Mouse (Mus musculus): ENCODE measurements at regions not wholly inside any gene's neighbourhood (a gene's known extent, or its start where the extent isn't known, plus 50 kb on each side); places are given as distances from the start of the nearest gene placed in this dataset.

- DNase-seq = no peak
Measured at GRCm38 (mm10) chr9:85450877-85451276, 123.7 kb upstream of the Tent5a start.

DNA sequence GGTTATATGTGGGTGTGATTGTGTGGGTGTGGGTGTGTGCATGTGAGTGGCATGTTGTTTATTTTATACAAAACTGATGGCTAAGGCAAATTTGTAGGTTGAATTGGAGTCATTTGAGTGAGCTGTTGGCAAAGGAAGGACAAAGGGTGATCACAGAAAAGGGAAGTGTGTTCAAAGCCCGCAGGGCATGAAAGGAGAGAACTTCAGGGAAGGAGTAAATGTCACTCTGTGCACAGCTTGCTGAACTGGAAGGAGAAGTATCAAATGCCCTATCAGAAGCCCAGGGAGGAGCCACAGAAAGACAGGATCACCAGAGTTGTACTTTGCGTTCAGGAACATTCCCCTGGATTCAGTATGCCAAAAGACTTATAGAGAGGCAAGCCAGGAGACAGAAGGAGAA, 122.3 kb upstream of the Tent5a start:
- no peak for DNase-seq

DNA sequence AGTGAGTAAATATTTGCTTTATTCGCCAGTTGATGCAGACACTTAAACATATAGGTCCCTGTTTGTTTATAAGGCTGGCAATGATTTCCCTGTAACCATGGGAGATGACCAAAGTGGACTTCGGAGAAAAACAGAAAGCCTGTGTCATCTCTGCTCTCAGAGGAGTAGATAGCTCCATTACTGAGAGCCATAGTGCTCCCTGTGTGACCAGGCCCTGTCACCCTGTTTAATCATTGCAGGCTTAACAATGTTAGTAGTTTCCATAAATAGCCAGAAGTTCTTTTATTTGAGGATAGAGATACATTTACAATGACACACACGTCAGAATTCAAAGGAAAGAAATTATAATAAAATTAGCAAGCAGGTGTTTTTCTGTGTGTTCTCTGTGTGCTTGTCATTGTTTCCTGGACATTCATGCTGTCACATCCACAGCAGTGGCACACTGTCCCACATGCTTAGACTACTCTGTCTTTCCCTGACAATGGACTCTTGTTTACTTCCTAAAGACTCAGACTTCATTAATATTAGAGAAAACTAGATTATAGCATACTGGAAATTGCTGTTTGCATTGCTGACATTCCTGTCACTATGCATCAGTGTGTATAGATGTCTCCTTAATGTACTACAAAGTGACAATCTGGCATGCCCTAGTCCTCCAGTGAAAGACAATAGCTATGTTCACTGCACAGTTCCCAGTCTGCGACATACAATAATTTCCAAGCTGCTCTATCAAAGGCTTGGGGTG, 115.8 kb upstream of the Tent5a start:
- no peak for DNase-seq

GRCm38 (mm10) chr9:85439664-85440063, 112.5 kb upstream of the Tent5a start:
- DNase-seq = no peak

DNA sequence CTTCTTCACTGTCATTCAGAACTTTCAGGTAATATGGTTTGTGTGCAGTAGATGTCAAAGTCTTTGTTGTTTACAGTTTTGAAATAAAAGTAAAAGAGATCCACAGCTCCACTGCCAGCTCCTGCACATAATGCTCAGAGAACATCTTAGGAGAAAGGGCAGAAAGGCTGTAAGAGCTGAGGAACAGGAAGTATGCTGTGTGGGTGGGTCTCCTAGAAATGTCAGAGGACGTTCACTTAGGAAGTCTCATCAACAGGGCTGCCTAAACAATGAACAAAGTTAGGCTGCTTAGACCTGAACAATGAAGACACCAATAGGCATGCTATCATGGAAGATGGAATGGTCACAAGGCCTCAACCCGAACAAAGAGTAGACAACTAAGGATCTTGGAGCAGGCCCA, 105.1 kb upstream of the Tent5a start:
- no peak for DNase-seq

GRCm38 (mm10) chr9:85426809-85427208, 99.7 kb upstream of the Tent5a start:
- DNase-seq = no peak

- DNase-seq = no peak
Measured at GRCm38 (mm10) chr9:85423908-85424307, 96.8 kb upstream of the Tent5a start.

GRCm38 (mm10) chr9:85414391-85414790, 87.2 kb upstream of the Tent5a start:
- DNase-seq = no peak

DNA sequence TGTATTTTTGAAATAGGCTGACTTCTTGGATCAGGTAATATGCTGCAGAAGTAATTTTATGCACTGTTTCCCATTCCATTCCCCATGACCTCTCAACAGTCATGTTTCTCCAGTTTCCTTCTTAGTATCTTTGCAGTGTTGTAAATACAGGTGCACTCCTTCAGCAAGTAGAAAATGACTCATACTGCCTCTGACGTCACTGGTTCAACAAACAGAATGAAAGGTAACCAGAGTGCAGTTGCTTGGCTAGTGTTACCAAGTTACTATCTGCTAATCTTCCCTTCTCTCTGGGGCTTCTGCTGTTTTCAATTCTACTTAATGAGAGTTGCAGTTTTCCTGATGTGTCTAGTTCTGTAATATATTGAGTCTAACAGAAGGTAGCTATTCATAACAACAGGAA, 86.7 kb upstream of the Tent5a start:
- DNase-seq = no peak

- DNase-seq = peak; percentile 60
Measured at GRCm38 (mm10) chr9:85410643-85411296, 83.6 kb upstream of the Tent5a start.

DNA sequence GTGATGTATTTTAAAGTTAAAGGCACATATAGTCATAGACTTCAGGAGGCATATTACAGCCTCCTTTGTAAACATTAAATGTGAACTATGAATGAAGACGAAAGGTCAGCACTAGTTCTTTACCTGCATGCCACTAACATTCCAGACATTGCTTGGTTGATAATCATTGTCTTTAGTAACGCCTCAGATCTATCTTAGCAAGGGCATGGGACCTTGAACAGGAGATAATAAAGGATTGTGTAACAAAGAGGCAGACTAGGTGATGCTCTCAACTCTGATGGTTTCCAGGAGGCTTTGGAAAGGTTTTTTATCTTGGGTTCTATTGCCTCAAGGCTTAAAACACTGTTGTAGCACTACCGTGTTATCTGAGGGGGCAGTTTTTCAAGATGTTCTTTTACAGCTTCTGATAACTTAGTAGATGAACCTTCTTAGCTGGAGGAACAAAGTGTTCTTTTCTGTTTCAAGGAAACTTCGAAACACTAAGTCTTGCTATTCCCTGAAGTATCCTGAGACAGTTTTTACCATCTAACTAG, 82.9 kb upstream of the Tent5a start:
- no peak for DNase-seq

GRCm38 (mm10) chr9:85408461-85408860, 81.3 kb upstream of the Tent5a start:
- DNase-seq = no peak

GRCm38 (mm10) chr9:85407592-85407991, 80.4 kb upstream of the Tent5a start:
- no peak for DNase-seq

GRCm38 (mm10) chr9:85401736-85402135, 74.6 kb upstream of the Tent5a start:
- no peak for DNase-seq

DNA sequence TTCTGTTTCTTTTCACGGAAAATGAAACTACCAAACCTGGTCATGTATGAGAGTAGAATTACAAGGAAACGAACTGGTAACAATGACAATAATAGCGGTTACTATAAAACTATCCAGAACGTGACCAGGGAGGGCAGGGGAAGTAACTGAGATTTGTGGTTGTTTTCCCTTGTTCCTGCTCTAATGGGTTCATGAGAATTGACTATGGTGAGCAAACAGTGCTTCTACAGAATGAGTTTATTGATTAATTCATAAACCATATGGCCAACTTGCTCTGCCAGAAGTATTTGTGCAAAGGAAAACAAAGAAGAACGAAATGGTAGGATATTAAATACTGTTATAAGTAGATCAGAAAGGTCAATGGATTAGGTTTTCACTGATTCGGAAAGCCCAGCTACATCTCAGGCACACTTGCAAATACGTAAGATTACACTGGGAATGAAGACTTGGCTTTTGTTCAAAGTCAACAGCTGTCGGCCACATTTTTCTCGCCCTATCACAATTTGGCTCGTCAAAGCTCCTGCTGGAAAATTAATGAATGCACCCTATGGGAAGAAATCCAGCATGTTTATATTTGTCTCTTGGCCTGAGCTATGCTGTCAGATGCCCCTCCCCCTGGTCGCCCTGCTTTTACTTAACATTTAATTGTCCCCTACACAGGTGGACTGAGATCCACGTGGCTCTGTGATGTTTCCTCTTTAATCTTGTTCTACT, 73.6 kb upstream of the Tent5a start:
- DNase-seq = no peak

DNA sequence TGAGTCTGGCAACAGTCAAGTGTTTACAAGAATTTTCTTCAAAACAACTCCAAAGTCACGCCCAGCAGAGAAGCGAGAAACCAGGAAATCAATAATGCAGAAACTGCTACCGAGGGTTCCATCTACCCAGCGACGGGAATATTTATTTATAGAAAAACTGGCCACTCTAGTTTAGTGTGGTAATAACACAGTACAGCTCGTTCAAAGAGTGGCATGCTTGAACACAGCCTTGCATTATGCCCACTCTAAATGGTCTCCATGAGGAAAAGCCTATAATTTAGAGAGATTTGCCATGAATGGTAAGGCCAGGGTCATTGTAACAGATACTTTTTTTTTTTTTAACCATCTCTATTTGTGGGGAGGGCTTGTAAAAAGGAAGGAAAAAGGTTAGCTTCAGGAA, 67.8 kb upstream of the Tent5a start:
- DNase-seq = no peak

DNA sequence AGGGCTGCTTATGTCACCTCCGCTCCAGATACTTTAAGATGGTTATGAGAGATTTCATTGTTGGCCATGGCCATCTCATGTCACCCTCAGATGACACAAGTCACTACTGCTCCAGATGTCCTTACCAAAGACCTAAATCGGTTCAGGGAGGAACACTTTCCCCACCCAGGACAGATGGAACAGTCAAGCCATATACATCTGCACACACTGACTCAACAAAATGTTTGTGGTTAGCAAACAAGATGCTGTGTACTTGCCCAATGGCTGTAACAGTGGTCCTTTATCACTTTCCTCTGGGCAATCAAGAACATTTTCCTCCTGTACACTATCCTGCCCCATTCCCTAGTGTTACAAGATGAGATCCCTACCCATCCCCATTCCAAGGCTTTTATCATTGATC, 64.1 kb upstream of the Tent5a start:
- DNase-seq = no peak

DNA sequence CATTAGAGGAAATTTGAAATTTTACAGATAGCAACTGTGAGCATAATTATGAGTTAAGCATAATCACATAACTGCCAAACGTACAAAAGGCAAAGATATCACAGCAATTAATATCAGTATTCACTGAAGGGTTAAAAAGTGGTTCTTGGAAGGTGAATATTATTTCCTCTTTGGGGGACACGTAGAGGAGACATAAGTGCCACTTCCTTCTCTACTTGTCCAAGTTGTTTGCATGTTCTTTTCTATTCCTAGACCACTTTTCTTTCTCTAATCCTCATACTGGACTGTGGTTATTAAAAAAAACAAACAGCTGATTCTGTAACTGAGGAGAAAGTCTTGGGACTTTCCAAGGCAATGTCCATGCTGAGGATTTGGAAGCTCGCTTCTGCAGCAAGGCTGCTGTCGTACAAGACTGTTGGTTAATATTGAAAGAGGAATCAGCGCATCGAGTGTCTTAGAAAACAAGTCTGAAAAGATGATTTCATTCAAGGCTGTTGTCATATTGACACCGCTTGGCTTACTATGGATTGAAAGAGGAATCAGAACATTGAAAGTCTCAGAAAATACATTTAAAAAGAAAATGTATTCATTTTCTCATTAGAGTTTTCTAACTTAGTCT, 61.7 kb upstream of the Tent5a start:
- no peak for DNase-seq

- DNase-seq = no peak
Measured at GRCm38 (mm10) chr9:85382413-85382812, 55.3 kb upstream of the Tent5a start.

- no peak for DNase-seq
Measured at GRCm38 (mm10) chr9:85380756-85381155, 53.6 kb upstream of the Tent5a start.

DNA sequence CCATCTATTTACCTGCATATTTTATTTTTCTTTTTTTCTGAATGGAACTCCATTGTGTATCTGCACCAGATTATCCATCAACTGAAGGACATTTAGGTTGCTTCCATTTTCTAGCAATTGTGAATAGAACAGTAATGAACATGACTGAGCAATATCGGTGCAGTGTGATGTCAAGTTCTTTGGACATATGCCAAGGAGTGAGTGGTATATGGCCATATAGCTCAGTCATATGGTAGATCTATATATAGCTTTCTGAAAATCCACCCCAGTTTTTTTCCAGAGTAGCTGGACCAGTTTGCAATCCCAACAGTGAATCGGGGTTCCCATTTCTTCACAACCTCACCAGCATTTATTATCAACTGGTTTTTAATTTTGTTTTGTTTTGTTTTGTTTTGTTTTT, 52.0 kb upstream of the Tent5a start:
- no peak for DNase-seq
